Mouse (Mus musculus) embryonic facial prominence, embryonic 10.5 days (tissue): Measurements from ENCODE around the gene Opcml. TPM values are rescaled to one million over a fixed set of nuclear protein-coding genes. Genes with fewer than 3 reads are reported as not detected.

Experiments used
- DNase-seq: peaks from one replicate; pipeline ENCODE4 v3.0.0-alpha.2; 2017; ENCODE audit warnings: low spot score
- H3K27ac ChIP-seq: fragments of 300-500 bp; sonication (generic); replicated peaks from 2 replicates; pipeline ENCODE4 v1.5.1; 2016; ENCODE audit warnings: mild to moderate bottlenecking
- H3K27me3 ChIP-seq: fragments of 300-500 bp; sonication (generic); replicated peaks from 2 replicates; pipeline ENCODE4 v1.6.1; 2016; ENCODE audit warnings: low read depth, mild to moderate bottlenecking; ENCODE audit not compliant: poor library complexity, severe bottlenecking
- H3K36me3 ChIP-seq: fragments of 300-500 bp; sonication (generic); replicated peaks from 2 replicates; pipeline ENCODE4 v1.6.1; 2016; ENCODE audit warnings: mild to moderate bottlenecking, moderate library complexity
- H3K4me1 ChIP-seq: fragments of 300-500 bp; sonication (generic); 2 replicates; pipeline ENCODE4 v1.6.1; 2016
- H3K4me3 ChIP-seq: fragments of 300-500 bp; sonication (generic); 2 replicates; pipeline ENCODE4 v1.5.1; 2016; ENCODE audit warnings: mild to moderate bottlenecking, moderate library complexity
- H3K9me3 ChIP-seq: fragments of 300-500 bp; sonication (generic); 2 replicates; pipeline ENCODE4 v1.6.1; 2016; ENCODE audit warnings: mild to moderate bottlenecking
- WGBS: fragments of 180-500 bp; shearing (Covaris S2); methylation state at CpG from one replicate; pipeline ENCODE4 v1.1.7; 2016; 5-methylcytosine and 5-hydroxymethylcytosine counted together
- polyA plus RNA-seq: library from polyadenylated mRNA; unstranded; fragments of >200 nt; fragmentation: Nextera tagmentation; extraction: Ambion mirVana; gene quantifications from 2 replicates; pipeline ENCODE4 v1.2.1, GENCODE M21; 2016

The Opcml gene
- polyA plus RNA-seq, 1 experiment from 2014 or later, result 0.52 TPM

DNA sequence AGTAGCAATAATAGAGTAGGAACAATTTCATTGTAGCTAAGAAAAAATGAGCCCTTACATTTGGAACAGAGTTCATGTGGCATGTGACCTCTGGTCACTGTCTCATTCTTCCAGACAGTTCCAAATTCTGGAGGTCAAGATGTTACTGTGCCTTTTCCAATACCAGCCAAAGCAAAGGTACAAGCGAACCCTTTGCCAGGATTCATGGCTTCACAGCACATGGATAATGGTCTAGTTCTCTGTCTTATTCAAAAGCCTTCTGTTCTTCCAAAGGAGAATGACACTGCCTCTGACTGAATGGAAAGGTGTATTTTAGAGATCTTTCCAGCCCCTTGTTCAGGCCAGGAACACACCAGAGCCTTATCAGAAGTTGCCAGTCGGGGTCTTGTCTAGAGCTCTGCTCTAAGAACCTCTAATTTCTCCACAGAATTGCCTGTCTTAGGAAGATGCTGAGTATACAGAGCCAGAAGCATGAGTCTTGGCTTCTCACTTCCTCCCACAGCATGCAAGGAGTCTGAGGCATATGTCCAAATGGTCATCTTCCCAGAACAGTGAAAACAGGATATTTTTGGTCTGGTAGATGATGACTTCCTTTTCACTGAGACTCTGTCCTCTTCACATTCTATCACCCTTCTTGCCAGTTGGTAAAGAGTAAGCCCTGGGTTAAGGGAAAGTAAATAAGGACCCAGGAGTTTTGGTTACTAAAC, 827.8 kb downstream of the Opcml start:
- Histone ChIP-seq H3K27me3 (no peaks in the 10 kb centered on the region), H3K9me3 (no peaks in the 10 kb centered on the region)
- 80% methylated on average over 2 of the region's 2 CpGs for WGBS

DNA sequence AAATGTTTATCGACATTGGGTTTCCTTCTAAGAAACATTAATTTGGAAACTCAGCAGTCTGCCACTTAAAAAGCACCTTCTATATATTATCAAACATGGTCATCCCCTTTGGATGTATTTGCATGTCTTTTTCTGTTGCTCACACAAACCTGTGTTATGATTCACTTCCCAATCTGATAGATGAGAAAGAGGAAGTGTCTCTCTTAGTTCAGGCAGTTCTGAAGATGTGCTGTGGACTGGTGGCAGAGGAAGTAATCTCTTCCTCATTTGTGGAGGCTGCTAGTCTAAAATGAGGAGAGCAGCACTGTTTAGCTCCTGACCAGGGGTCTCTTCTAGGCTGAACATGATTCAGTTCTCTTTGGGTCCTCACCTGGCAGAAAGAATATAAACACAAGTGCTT, 831.4 kb downstream of the Opcml start:
- 90% methylated on average over 1 of the region's 1 CpGs for WGBS
- no peak for DNase-seq
- no peak overlapping the region for H3K27ac ChIP-seq
- H3K36me3 ChIP-seq, result no peaks in the 10 kb centered on the region
- H3K4me1 ChIP-seq, result peaks cover 6% of the 10 kb centered on the region; the same call in 1 of the 2 replicates
- H3K27me3 ChIP-seq, result no peaks in the 10 kb centered on the region
- no peaks in the 10 kb centered on the region for H3K9me3 ChIP-seq
- H3K4me3 ChIP-seq, result no peak overlapping the region

More for the DNA sequence above, 827.8 kb downstream of the Opcml start:
- no peaks in the 10 kb centered on the region for H3K4me1 ChIP-seq
- H3K4me3 ChIP-seq, result no peak overlapping the region
- no peaks in the 10 kb centered on the region for H3K36me3 ChIP-seq
- DNase-seq, result no peak
- no peak overlapping the region for H3K27ac ChIP-seq

DNA sequence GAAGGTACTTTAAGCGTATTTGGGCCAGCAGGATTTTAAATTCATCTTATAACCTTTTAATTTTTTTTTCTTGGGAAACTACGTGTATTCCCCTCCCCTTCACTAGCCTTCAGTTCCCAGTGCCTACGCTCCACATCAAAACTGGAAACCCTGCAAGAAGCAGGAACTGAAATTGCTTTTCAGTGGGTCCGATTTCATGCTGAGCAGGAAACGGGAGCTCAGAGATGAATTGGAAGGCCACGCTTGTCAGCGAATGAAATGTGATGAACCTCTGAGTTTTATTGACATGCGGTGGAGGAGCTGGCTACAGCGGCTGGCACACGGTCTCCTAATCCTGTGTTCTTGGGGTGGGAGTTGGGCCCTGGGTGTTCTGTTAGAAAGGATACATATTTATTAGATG, 834.3 kb downstream of the Opcml start:
- Histone ChIP-seq H3K4me1 (peaks cover 6% of the 10 kb centered on the region; the same call in 1 of the 2 replicates), H3K27me3 (no peaks in the 10 kb centered on the region), H3K4me3 (no peak overlapping the region), H3K9me3 (no peaks in the 10 kb centered on the region), H3K36me3 (no peaks in the 10 kb centered on the region), H3K27ac (no peak overlapping the region)
- peak; percentile 10 for DNase-seq
- 42% methylated on average over 10 of the region's 10 CpGs for WGBS

DNA sequence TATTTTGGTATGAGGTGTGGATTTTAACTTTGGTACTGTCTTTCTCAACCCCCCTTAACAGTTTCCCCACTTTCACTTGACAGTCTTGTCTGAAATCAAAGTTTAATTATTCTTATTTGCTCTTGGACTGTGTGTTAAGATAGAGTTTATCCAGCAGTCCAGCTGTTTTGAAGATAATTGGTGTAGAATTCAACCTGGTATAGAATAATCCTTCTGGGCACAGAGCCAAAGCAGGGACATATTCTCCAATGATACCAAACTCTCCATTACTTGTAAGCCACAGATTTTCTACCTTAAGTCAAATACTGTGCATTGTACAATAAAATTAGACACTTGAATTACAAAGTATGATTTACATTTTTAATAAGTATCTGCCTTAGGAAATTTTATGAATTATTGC, 852.2 kb downstream of the Opcml start:
- DNase-seq, result no peak
- H3K9me3 ChIP-seq, result no peaks in the 10 kb centered on the region

DNA sequence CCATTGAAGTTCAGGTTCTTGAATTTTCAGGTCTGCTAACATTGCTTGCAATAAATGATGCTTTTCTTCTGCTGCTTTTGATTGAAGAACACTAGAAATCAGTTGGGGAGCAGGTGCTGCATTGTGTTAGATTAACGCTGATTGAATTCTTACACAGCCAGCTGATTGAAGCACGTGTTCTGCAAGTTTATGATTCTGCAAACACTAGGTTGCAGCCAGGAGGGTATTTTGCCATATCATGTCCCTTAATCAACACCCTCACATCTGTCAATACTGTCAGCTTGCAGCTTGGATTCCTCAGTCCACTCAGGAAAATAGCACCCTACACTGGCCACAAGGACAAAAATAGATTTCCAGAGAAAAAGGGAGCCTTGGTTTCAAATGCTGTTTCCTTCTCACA, 853.5 kb downstream of the Opcml start:
- Histone ChIP-seq H3K27ac (no peak overlapping the region), H3K36me3 (no peaks in the 10 kb centered on the region), H3K4me3 (no peak overlapping the region), H3K4me1 (no peaks in the 10 kb centered on the region), H3K27me3 (no peaks in the 10 kb centered on the region), H3K9me3 (no peaks in the 10 kb centered on the region)
- no peak for DNase-seq
- WGBS, result 79% methylated on average over 2 of the region's 2 CpGs

More for the DNA sequence above, 852.2 kb downstream of the Opcml start:
- no peaks in the 10 kb centered on the region for H3K36me3 ChIP-seq
- no peak overlapping the region for H3K27ac ChIP-seq
- H3K4me1 ChIP-seq, result no peaks in the 10 kb centered on the region
- H3K4me3 ChIP-seq, result no peak overlapping the region
- H3K27me3 ChIP-seq, result no peaks in the 10 kb centered on the region

DNA sequence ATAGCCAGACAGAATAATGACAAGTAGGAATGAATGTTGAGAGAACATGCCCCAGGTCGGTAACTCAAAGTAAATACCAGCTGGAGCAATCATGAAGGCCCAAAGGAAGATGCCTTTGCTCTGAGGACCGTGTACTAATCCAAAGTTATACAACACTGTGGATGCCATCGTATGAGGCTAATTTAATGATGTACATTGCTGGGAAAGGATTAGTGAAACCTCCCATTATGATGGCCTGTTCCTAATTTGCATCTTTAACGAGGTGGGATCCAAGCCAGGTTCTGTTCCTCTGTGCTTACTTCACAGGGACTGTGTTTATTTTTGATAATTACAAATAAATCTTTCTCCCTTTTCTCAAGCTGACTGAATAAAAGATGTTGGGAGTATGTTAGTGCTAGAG, 859.5 kb downstream of the Opcml start:
- WGBS, result 67% methylated on average over 4 of the region's 4 CpGs
- no peaks in the 10 kb centered on the region for H3K4me1 ChIP-seq
- H3K9me3 ChIP-seq, result no peaks in the 10 kb centered on the region

DNA sequence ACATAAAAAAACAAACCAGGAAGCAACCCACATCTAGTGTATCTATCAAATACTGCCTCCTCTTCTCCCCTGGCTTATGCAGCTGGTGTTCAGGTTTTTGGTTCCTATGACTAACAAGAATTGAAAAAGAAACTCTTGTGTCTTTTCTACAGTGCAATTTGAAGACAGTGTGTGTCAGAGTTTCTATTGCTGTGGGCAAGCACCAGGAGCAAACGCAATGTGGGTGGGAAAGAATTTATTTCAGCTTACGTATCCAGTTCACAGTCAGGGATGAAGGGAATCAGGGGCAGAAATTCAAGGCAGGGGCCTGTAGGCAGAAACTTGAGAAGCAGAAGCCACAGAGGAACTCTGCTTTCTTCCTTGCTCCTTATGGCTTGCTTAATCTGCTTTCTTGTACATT, 869.4 kb downstream of the Opcml start:
- WGBS, result 65% methylated on average over 2 of the region's 2 CpGs

More for the DNA sequence above, 859.5 kb downstream of the Opcml start:
- DNase-seq, result no peak
- Histone ChIP-seq H3K27ac (no peak overlapping the region), H3K27me3 (no peaks in the 10 kb centered on the region), H3K36me3 (no peaks in the 10 kb centered on the region), H3K4me3 (no peak overlapping the region)

DNA sequence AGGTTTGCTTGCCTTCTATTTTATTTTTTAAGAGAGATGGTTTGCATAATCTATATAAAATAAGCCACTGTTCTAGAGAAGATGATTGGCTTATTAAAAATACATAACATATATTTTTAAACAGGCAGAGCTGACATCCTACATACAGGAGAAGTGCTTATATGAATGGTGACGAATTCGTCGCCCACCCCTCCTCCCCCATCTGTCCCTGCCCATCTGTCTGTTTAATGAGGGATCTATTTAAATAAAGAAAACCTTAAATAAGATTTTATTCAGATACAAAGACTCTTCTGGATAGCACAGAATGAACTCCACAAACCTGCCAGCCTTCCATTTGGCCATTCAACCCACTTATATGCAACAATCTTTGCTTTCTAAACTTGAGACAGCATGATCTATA, 872.3 kb downstream of the Opcml start:
- Histone ChIP-seq H3K27ac (no peak overlapping the region), H3K4me3 (no peak overlapping the region), H3K4me1 (no peaks in the 10 kb centered on the region), H3K27me3 (no peaks in the 10 kb centered on the region), H3K9me3 (no peaks in the 10 kb centered on the region), H3K36me3 (no peaks in the 10 kb centered on the region)
- WGBS, result 89% methylated on average over 3 of the region's 3 CpGs
- DNase-seq, result no peak

More for the DNA sequence above, 869.4 kb downstream of the Opcml start:
- Histone ChIP-seq H3K4me1 (no peaks in the 10 kb centered on the region), H3K4me3 (no peak overlapping the region), H3K36me3 (no peaks in the 10 kb centered on the region), H3K27ac (no peak overlapping the region), H3K27me3 (no peaks in the 10 kb centered on the region), H3K9me3 (no peaks in the 10 kb centered on the region)
- no peak for DNase-seq

DNA sequence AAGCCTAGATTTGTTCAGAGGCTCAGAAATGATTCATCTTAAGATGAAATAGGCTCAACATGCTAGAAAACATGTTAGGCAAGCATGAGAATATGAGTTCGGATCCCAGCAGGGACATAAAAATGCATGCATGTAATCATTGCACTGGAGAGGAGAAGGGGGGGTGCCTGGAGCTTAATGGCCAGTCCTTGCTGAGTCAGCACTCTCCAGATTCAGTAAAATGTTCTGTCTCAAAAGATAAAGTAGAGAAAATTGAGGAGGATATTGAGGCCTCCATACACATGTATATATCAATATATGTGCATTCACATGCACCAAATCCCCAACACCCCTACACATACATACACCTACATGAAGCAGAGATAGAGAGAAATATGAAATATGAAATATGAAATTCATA, 889.7 kb downstream of the Opcml start:
- Histone ChIP-seq H3K4me3 (no peak overlapping the region), H3K9me3 (no peaks in the 10 kb centered on the region), H3K27ac (no peak overlapping the region), H3K27me3 (no peaks in the 10 kb centered on the region), H3K36me3 (no peaks in the 10 kb centered on the region), H3K4me1 (no peaks in the 10 kb centered on the region)
- 88% methylated on average over 1 of the region's 1 CpGs for WGBS
- DNase-seq, result no peak

DNA sequence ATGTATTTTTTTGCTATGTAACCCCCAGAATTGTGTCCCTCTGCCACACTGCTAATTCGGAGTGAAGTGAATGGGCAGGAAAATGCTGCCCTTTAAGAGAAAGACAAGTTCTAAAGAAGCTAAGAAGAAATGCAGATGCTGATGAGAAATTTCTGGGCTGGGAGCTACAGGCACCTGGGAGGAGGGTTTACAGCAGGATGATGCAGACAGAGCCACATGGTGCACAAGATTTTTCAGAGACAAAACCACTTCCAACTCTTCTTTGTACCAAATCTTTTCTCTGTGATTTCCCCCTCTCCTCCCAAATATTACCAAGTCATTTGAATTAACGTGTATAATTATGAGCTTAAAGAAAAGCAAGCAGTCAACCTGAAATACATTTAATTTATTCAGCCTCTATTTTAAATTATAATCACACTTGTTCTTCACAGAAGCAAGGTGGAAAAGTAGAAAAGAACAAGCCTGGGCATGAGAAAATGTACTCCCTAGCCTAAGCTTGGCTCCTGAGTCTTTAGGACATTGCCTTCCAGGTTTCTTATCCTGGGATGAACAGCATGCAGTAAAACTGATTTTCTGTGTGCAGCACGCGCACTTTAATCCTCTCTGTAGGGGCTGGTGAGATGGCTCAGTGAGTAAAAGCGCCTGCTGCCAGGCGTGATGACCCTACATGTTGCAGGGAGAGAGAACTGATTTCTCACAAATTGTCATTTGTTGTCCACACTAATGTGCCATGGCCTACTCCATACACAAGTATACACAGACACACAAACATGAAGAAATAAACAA, 890.9 kb downstream of the Opcml start:
- DNase-seq, result no peak
- Histone ChIP-seq H3K36me3 (no peaks in the 10 kb centered on the region), H3K27ac (no peak overlapping the region), H3K27me3 (no peaks in the 10 kb centered on the region), H3K4me3 (no peak overlapping the region), H3K4me1 (no peaks in the 10 kb centered on the region), H3K9me3 (no peaks in the 10 kb centered on the region)
- WGBS, result 73% methylated on average over 6 of the region's 6 CpGs

DNA sequence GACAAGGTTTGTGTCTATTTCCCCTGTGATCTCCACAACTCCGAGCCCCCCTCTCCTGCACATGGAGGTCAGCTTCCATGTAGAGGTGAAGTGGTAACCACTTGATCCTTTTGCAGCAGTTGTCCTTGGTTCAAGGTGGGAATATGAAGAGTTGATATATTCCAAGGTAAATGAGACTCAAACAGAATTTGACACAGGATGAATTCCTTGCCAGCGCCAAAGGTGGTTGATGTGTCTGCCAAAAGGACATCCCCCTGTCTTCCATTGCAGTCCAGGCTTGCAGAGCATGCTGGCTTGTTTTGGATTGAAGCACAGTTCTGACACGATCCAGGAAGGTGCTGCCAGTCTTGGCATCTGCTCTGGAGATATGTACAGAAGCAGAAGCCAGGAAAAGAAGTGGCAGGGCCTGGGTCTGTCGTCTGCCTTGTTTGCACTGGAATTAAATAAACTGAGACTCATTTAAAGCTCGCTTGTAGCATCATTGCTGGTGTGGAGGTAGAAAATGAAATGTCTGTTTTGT, 893.4 kb downstream of the Opcml start:
- Histone ChIP-seq H3K36me3 (no peaks in the 10 kb centered on the region), H3K27me3 (no peaks in the 10 kb centered on the region), H3K4me3 (no peak overlapping the region), H3K27ac (no peak overlapping the region), H3K4me1 (no peaks in the 10 kb centered on the region), H3K9me3 (no peaks in the 10 kb centered on the region)
- DNase-seq, result no peak
- 87% methylated on average over 5 of the region's 5 CpGs for WGBS

DNA sequence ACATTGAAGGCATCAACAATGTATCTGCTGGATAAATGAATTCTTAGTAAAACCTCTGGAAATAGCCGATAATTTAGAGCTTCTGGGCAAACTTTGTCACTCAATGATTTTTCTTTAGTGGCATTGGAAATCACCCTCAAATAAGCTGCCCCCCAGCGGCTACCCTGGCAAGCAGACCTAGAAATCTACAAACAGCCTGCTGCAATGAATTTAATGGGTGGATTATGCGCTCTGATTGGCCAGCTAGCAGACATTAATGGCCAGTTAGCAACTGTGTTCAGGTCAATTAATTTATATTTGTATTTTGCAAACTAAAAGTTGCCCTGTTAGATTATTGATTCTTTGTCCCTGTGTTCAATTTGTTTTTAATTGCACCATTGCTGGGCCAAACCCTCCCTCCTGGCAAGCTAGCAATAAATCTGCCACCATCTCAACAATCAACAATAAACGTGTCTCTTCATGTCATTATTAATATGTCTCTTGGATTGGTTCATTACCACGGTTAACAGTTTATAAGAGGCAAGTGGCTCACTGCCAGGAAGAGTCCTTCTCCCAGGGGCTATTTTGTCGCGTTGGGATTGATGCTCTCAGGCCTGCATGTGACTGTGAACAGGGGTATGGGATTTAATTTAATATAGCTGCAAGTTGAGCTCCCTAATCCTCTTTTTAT, 896.5 kb downstream of the Opcml start:
- Histone ChIP-seq H3K27ac (no peak overlapping the region), H3K4me3 (no peak overlapping the region), H3K36me3 (no peaks in the 10 kb centered on the region), H3K9me3 (no peaks in the 10 kb centered on the region), H3K27me3 (no peaks in the 10 kb centered on the region), H3K4me1 (no peaks in the 10 kb centered on the region)
- WGBS, result 87% methylated on average over 7 of the region's 7 CpGs
- DNase-seq, result no peak
